Mouse (Mus musculus) gastrocnemius, adult 2 months (tissue): ENCODE measurements at regions not wholly inside any gene's neighbourhood (a gene's known extent, or its start where the extent isn't known, plus 50 kb on each side); places are given as distances from the start of the nearest gene placed in this dataset.

ENCODE experiments used
- DNase-seq: peaks from one replicate; pipeline ENCODE4 v3.0.0; 2022
- H3K27ac ChIP-seq: fragments of 200-600 bp; 2 replicates; pipeline ENCODE4 v1.8.1; 2022; ENCODE audit warnings: mild to moderate bottlenecking
- H3K4me3 ChIP-seq: fragments of 200-600 bp; 2 replicates; pipeline ENCODE4 v1.8.1; 2022; ENCODE audit warnings: mild to moderate bottlenecking, moderate library complexity
- CTCF ChIP-seq: fragments of 200-600 bp; IDR thresholded peaks from 2 replicates; pipeline ENCODE4 v1.8.1; 2022; ENCODE audit warnings: antibody characterized with exemption, mild to moderate bottlenecking, moderate library complexity
- intact Hi-C: fragments of 180-260 bp; cut with DNase I; formaldehyde crosslinking; loops from one replicate; pipeline ENCODE4 v1.15.1; 2025

DNA sequence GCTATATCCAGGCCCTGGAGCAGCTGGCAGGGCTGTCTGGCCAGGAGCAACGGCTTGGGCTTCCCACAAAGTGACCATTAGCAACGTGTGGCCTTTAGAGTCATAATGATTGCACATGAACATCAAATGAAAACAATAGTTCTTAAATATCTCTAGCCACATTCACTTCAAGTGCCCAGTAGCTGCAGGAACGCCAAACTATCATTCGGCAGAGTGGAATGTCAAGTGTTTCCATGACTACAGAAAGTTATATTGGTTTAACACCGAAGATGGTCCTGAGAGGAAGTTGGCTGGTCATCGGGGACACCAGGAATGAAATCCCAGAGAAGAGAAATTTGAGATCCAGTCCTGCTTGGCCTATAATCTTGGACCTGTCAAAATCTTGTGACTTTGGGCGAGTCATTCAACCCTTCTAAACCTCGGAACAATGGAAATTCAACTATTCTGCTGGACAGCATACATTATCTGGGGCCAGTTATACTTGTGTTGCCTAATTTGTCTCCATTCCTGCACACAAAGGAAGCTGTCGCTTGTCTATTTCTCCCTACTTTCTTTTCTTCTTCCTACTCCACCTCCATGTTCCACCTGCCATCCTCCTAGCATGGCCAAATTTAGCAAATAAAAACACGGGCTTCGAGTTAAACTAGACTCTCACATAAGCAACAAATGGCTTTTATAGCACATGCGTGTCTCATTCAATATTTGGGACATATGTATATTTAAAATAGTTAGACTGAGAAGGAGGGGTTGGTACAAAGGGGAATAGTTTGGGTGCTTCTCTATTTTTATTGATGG is 886.7 kb upstream of the Fam160b2 start:
- DNase-seq = no peak
- intact Hi-C loops = no loop called here
- H3K4me3 ChIP-seq = no peak overlapping the region
- no peak overlapping the region for H3K27ac ChIP-seq
- TF ChIP-seq CTCF = no peak

DNA sequence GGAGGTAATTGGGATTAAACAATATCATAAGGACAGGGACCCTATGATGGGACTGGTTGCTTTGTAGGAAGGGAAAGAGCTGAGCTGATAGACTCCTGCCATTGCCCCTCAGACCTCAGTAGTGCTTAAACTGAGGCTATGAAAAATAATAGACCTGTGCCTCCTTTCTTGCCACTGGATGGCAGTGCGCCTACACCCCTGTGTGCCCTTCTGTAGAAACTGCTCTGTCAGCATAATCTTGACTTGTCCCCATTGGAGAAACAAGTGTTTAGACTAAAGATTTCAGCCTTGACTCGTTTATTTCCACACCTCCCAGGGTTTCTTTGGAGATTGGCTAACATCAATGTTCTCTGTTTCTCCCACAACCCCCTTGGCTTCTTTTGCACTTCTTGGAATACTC is 876.0 kb upstream of the Fam160b2 start:
- intact Hi-C loops = no loop called here
- H3K4me3 ChIP-seq = no peak overlapping the region
- TF ChIP-seq CTCF = peak; percentile 18; the same call in 1 of the 2 replicates
- no peak overlapping the region for H3K27ac ChIP-seq
- no peak for DNase-seq

DNA sequence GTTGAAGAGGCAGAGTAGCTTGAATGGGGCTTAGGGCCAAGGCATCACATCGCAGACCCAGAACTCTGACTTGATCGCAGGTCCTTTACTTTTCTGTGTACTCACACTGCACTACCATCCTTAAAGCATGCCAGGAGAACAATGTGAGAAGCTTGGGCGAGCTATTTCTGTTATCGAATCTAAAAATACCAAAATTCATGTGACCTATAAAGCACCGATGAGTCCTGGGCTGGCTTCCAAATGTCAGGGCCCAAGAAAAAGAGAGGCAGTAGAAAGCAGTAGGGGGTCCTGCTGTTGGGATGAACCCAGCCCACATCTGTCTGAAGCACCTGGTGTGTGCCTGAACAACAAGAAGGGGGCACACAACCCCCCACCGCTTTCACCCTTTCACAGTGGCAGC is 874.3 kb upstream of the Fam160b2 start:
- intact Hi-C loops = no loop called here
- TF ChIP-seq CTCF = no peak
- H3K4me3 ChIP-seq = no peak overlapping the region
- no peak overlapping the region for H3K27ac ChIP-seq
- no peak for DNase-seq

DNA sequence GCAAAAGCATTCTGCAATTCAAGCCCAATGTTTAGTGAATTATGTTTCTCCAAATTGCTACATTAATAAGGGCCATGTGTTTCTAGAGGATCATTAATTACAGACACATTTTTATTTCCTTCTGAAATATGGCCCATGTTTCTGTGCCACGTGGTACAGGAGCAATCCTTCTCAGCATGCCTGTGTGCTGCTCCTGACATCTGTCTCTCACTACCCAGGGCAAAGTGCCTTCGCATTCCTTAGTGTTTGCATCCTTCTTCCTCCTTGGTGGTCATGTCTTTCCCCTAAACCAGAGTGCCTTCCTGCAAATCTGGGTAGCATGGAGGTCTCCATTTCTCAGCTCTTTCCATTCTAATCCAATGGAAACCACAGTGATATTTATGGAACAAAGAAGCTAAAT is 832.7 kb upstream of the Fam160b2 start:
- intact Hi-C loops = no loop called here
- no peak overlapping the region for H3K4me3 ChIP-seq
- H3K27ac ChIP-seq = no peak overlapping the region
- no peak for DNase-seq
- TF ChIP-seq CTCF = no peak
